Mouse (Mus musculus): Measurements from ENCODE around the gene Muc16.

GRCm38 (mm10) chr9:18468005-18468404 lies 206.3 kb downstream of the Muc16 start:
- TF ChIP-seq CTCF (IDR thresholded peaks at IDR 0.05; ENCODE audit: low read depth, low read length) (no peak), POLR2AphosphoS5 (IDR thresholded peaks at IDR 0.05; ENCODE audit: insufficient replicate concordance, low read depth, low read length) (no peak)
